Mouse (Mus musculus): ENCODE data around the gene Copz1. TPM values are rescaled to one million over a fixed set of nuclear protein-coding genes. Genes with fewer than 3 reads are reported as not detected.

Gene Copz1
- total RNA-seq, 2 experiments from 2014 or later = 85.5 to 93.0 TPM

GRCm38 (mm10) chr15:103335488-103336235 lies 63.1 kb downstream of the Copz1 start:
- H3K27ac ChIP-seq = peak overlapping the region; percentile 68
- intact Hi-C loops (cut with DNase I) = loop anchor here (10.0 kb wide), 1 partner anchor 591 kb away; no protein-coding TSS in a partner anchor

GRCm38 (mm10) chr15:103336996-103337667 lies 64.6 kb downstream of the Copz1 start:
- Histone ChIP-seq H3K27ac (no peak overlapping the region), H3K4me3 (no peak overlapping the region)
- no peak for DNase-seq (ENCODE audit: extremely low spot score in 1 of 2, low spot score in 2 of 2)
- intact Hi-C loops (cut with DNase I) = loop anchor here (10.0 kb wide), 1 partner anchor 592 kb away; no protein-coding TSS in a partner anchor
- no peak for TF ChIP-seq CTCF (IDR thresholded peaks at IDR 0.05)

More at GRCm38 (mm10) chr15:103335488-103336235, 63.1 kb downstream of the Copz1 start:
- no peak overlapping the region for H3K4me3 ChIP-seq
- TF ChIP-seq CTCF (IDR thresholded peaks at IDR 0.05) = no peak
- DNase-seq (ENCODE audit: extremely low spot score in 1 of 2, low spot score in 2 of 2) = no peak

- Histone ChIP-seq H3K27ac (peak overlapping the region; percentile 80), H3K4me3 (peak overlapping the region; percentile 68)
- no peak for TF ChIP-seq CTCF (IDR thresholded peaks at IDR 0.05)
- no peak for DNase-seq (ENCODE audit: extremely low spot score in 1 of 2, low spot score in 2 of 2)
- intact Hi-C loops (cut with DNase I) = loop anchor here (10.0 kb wide), 1 partner anchor 594 kb away; no protein-coding TSS in a partner anchor
These were observed 66.3 kb downstream of the Copz1 start for GRCm38 (mm10) chr15:103338829-103339165.

- intact Hi-C loops (cut with DNase I) = loop anchor here (10.0 kb wide), 1 partner anchor 595 kb away; no protein-coding TSS in a partner anchor
- no peak for DNase-seq (ENCODE audit: extremely low spot score in 1 of 2, low spot score in 2 of 2)
- Histone ChIP-seq H3K4me3 (peak overlapping the region; percentile 68), H3K27ac (peak overlapping the region; percentile 80)
- TF ChIP-seq CTCF (IDR thresholded peaks at IDR 0.05) = no peak
These were observed 66.8 kb downstream of the Copz1 start for GRCm38 (mm10) chr15:103339166-103339960.

GRCm38 (mm10) chr15:103339961-103340337 lies 67.4 kb downstream of the Copz1 start, which contains the start of gene Zfp385a:
TSS of gene Zfp385a (minus strand) at chr15:103340093.
- peak within 1 kb of the TSS; percentile 80 for H3K27ac ChIP-seq

GRCm38 (mm10) chr15:103340786-103341185 lies 68.3 kb downstream of the Copz1 start:
- peak overlapping the region; percentile 80 for H3K27ac ChIP-seq
- intact Hi-C loops (cut with DNase I) = loop anchor here (2.0 kb wide), 1 partner anchor 26 kb away; no protein-coding TSS in a partner anchor
- no peak for DNase-seq (ENCODE audit: extremely low spot score in 1 of 2, low spot score in 2 of 2)
- peak overlapping the region; percentile 68 for H3K4me3 ChIP-seq
- TF ChIP-seq CTCF (IDR thresholded peaks at IDR 0.05) = peak; percentile 29

More at GRCm38 (mm10) chr15:103339961-103340337, 67.4 kb downstream of the Copz1 start, which contains the start of gene Zfp385a:
- intact Hi-C loops (cut with DNase I) = loop anchor here (2.0 to 10.0 kb wide), 2 partner anchors 25 to 595 kb away; no protein-coding TSS in a partner anchor
- DNase-seq (ENCODE audit: extremely low spot score in 1 of 2, low spot score in 2 of 2) = peak; percentile 81 to 85
- TF ChIP-seq CTCF (IDR thresholded peaks at IDR 0.05) = peak; percentile 12; the same call in 1 of the 2 replicates
- H3K4me3 ChIP-seq = peak within 1 kb of the TSS; percentile 68

GRCm38 (mm10) chr15:103341547-103341946 lies 69.0 kb downstream of the Copz1 start:
- peak overlapping the region; percentile 68; the same call in 1 of the 2 replicates for H3K4me3 ChIP-seq
- no peak for TF ChIP-seq CTCF (IDR thresholded peaks at IDR 0.05)
- intact Hi-C loops (cut with DNase I) = loop anchor here (2.0 kb wide), 1 partner anchor 27 kb away; no protein-coding TSS in a partner anchor
- H3K27ac ChIP-seq = peak overlapping the region; percentile 80; the same call in 1 of the 2 replicates
- no peak for DNase-seq (ENCODE audit: extremely low spot score in 1 of 2, low spot score in 2 of 2)

GRCm38 (mm10) chr15:103342415-103342814 lies 69.9 kb downstream of the Copz1 start:
- peak; percentile 74 to 80 for DNase-seq (ENCODE audit: extremely low spot score in 1 of 2, low spot score in 2 of 2)
- TF ChIP-seq CTCF (IDR thresholded peaks at IDR 0.05) = peak; percentile 87
- intact Hi-C loops (cut with DNase I) = no loop called here
- Histone ChIP-seq H3K27ac (peak overlapping the region; percentile 80; the same call in 1 of the 2 replicates), H3K4me3 (no peak overlapping the region)

- intact Hi-C loops (cut with DNase I) = no loop called here
- TF ChIP-seq CTCF (IDR thresholded peaks at IDR 0.05) = no peak
- H3K27ac ChIP-seq = peak overlapping the region; percentile 60; the same call in 1 of the 2 replicates
- H3K4me3 ChIP-seq = no peak overlapping the region
- DNase-seq (ENCODE audit: extremely low spot score in 1 of 2, low spot score in 2 of 2) = no peak
These were observed 70.5 kb downstream of the Copz1 start for GRCm38 (mm10) chr15:103343008-103343407.

- no peak for DNase-seq (ENCODE audit: extremely low spot score in 1 of 2, low spot score in 2 of 2)
- no peak; the same call in none of the 2 replicates for TF ChIP-seq CTCF (IDR thresholded peaks at IDR 0.05)
- intact Hi-C loops (cut with DNase I) = no loop called here
- Histone ChIP-seq H3K27ac (no peak overlapping the region), H3K4me3 (no peak overlapping the region)
These were observed 71.0 kb downstream of the Copz1 start for GRCm38 (mm10) chr15:103343556-103343955.

GRCm38 (mm10) chr15:103345789-103346188 lies 73.3 kb downstream of the Copz1 start:
- no peak for DNase-seq (ENCODE audit: extremely low spot score in 1 of 2, low spot score in 2 of 2)
- intact Hi-C loops (cut with DNase I) = no loop called here
- Histone ChIP-seq H3K27ac (no peak overlapping the region), H3K4me3 (no peak overlapping the region)
- no peak for TF ChIP-seq CTCF (IDR thresholded peaks at IDR 0.05)

Measured in left cerebral cortex, adult 2 months (tissue).